Mouse (Mus musculus) limb, embryonic 10.5 days (tissue): Measurements from ENCODE around the gene Rerg. TPM values are rescaled to one million over a fixed set of nuclear protein-coding genes. Genes with fewer than 3 reads are reported as not detected.
A peak's percentile ranks its signal among the peaks of the same experiment; 100 is the strongest.

Source experiments
- DNase-seq: peaks from one replicate; pipeline ENCODE4 v3.0.0-alpha.2; 2017; ENCODE audit warnings: low spot score
- H3K27ac ChIP-seq: fragments of 300-500 bp; sonication (generic); 2 replicates; pipeline ENCODE4 v1.5.1; 2016; ENCODE audit warnings: mild to moderate bottlenecking
- H3K27me3 ChIP-seq: fragments of 300-500 bp; sonication (generic); 2 replicates; pipeline ENCODE4 v1.6.1; 2016; ENCODE audit warnings: low read depth, mild to moderate bottlenecking; ENCODE audit not compliant: poor library complexity, severe bottlenecking
- H3K36me3 ChIP-seq: fragments of 300-500 bp; sonication (generic); 2 replicates; pipeline ENCODE4 v1.6.1; 2016; ENCODE audit warnings: mild to moderate bottlenecking, moderate library complexity
- H3K4me1 ChIP-seq: fragments of 300-500 bp; sonication (generic); 2 replicates; pipeline ENCODE4 v1.6.1; 2016
- H3K4me3 ChIP-seq: fragments of 300-500 bp; sonication (generic); 2 replicates; pipeline ENCODE4 v1.5.1; 2016; ENCODE audit warnings: mild to moderate bottlenecking, moderate library complexity
- H3K9me3 ChIP-seq: fragments of 300-500 bp; sonication (generic); replicated peaks from 2 replicates; pipeline ENCODE4 v1.6.1; 2016; ENCODE audit warnings: mild to moderate bottlenecking
- WGBS: fragments of 180-500 bp; shearing (Covaris S2); methylation state at CpG from one replicate; pipeline ENCODE4 v1.1.7; 2016; 5-methylcytosine and 5-hydroxymethylcytosine counted together
- polyA plus RNA-seq: library from polyadenylated mRNA; unstranded; fragments of >200 nt; fragmentation: Nextera tagmentation; extraction: Ambion mirVana; gene quantifications from 2 replicates; pipeline ENCODE4 v1.2.1, GENCODE M21; 2016

The Rerg gene
- polyA plus RNA-seq: 1.2 and 1.3 TPM in 2 replicates

DNA sequence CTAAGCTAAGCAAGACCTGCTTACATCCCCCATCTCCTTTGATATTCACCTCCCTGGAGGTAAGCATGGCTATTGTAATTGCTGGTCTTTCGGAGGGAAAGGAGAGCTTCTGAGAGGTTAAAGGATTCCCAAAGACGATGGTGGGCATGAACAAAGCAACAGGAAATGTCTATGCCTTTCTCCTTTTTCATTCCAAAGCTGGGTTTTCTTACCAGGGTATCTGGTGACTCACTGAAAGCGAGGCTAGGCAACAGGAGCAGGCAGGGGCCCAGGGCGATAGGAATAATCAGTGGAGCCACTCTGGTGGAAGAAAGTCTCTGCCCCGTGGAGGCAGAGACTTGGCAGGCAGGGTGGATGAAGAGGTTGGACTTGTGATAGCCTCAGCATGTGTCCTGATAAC is at the start of gene Rerg:
TSS of gene Rerg (minus strand) at position 272 of the 400 bp plus-strand sequence.
- H3K4me3 ChIP-seq: peak within 1 kb of the TSS; percentile 60
- H3K27ac ChIP-seq: peak within 1 kb of the TSS; percentile 62; the same call in 1 of the 2 replicates
- 9% methylated on average over 5 of the region's 5 CpGs for WGBS
- DNase-seq: no peak
- no peaks in the 10 kb centered on the region for H3K9me3 ChIP-seq
- H3K36me3 ChIP-seq: no peaks in the 10 kb centered on the region
- peaks cover 43% of the 10 kb centered on the region for H3K27me3 ChIP-seq
- peaks cover 32% of the 10 kb centered on the region for H3K4me1 ChIP-seq

DNA sequence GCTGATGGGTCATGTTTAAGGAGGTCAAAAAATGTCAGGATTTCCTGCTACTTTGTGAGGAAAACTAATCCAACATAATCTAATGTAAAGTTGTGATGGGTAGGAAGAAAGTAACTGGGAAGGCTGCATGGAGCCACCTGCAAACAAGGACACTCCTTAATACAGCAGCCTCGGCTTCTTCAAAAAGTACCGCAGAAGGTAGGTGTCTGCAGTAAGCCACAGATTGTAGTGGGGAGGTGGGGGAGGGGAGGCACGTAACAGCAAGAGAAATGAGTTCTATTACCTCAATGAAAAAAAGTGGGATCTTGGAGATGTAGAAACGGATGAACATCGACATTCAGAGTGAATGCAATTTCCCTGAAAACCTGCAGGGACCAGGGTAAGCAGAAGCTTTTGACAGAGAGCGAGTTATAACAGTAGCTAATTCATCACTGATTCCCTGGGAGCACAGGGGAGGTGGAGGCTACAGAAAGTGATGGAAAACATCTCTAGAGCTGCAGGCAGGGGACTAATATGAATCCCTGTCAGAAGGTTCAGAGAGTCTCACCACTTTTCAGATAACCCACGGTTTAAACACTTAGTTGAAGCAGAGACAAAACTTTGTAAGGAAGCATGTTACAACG is 47.7 kb upstream of the Rerg start:
- no peaks in the 10 kb centered on the region for H3K4me1 ChIP-seq
- no peak for DNase-seq
- no peaks in the 10 kb centered on the region for H3K9me3 ChIP-seq
- H3K36me3 ChIP-seq: no peaks in the 10 kb centered on the region
- no peak overlapping the region for H3K27ac ChIP-seq
- 80% methylated on average over 8 of the region's 8 CpGs for WGBS
- no peak overlapping the region for H3K4me3 ChIP-seq
- no peaks in the 10 kb centered on the region for H3K27me3 ChIP-seq

DNA sequence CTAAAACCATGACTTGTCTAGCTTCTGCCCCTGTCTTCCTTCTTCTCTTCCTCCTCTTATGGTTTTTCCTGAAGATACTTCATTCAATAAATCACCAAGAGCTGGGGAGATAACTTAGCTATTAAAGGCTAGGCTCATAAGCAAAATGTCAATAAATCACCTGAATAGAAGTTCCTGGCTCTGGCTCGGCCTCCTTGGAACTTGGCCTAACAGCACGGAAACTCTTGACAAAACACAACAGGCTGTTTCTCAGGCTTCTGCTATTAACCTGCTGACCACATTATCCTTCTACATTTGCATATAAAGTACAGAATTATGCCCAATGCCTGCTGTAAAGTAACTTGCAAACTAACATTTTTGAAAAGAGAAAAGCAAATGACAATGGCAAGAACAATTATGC is 41.1 kb upstream of the Rerg start:
- DNase-seq: no peak
- H3K9me3 ChIP-seq: no peaks in the 10 kb centered on the region
- 92% methylated on average over 2 of the region's 2 CpGs for WGBS

DNA sequence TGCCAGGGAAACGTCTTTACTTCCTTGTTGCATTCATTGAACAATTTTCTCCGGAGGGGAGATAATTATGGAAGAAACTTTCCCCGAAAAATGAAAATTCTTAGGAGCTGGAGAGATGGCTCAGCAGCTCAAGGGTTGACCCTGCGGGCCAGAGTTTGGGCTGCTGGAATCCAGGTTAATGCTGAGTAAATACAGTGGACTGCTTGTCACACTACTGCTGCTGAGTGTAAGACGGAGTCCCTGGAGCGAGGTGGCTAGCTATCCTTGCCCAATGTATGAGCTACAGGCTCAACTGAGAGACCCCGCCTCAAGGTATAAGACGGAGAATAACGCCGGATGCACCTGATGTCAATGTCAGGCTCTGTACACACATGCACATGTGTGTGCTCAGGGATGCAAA is 40.7 kb upstream of the Rerg start:
- 93% methylated on average over 10 of the region's 10 CpGs for WGBS
- no peaks in the 10 kb centered on the region for H3K36me3 ChIP-seq
- no peaks in the 10 kb centered on the region for H3K4me1 ChIP-seq
- no peak for DNase-seq
- H3K4me3 ChIP-seq: no peak overlapping the region
- no peaks in the 10 kb centered on the region for H3K27me3 ChIP-seq
- no peak overlapping the region for H3K27ac ChIP-seq
- no peaks in the 10 kb centered on the region for H3K9me3 ChIP-seq

More for the DNA sequence above, 41.1 kb upstream of the Rerg start:
- no peaks in the 10 kb centered on the region for H3K27me3 ChIP-seq
- H3K36me3 ChIP-seq: no peaks in the 10 kb centered on the region
- H3K4me1 ChIP-seq: no peaks in the 10 kb centered on the region
- H3K4me3 ChIP-seq: no peak overlapping the region
- H3K27ac ChIP-seq: no peak overlapping the region

DNA sequence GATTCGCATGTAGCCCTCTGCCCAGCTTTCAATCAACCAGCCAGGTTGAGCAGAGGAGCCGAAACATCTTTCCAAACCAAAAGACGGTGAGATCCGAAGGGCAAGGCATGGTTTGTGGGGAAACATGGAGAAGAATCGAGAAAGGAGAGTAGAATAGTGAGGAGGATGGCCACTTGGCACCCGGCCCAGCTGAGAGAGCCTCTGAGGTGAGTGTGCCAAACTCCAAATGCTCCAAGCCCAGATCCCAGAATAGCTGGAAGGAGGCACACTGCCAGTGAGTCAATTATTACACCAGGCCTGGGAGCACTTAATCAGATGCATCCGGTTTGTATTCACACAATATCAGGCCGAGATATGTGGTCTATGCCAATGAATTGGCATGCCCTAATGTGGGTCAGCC is 39.7 kb upstream of the Rerg start:
- Histone ChIP-seq H3K4me1 (no peaks in the 10 kb centered on the region), H3K27me3 (no peaks in the 10 kb centered on the region), H3K9me3 (no peaks in the 10 kb centered on the region), H3K27ac (no peak overlapping the region), H3K4me3 (no peak overlapping the region), H3K36me3 (no peaks in the 10 kb centered on the region)
- peak; percentile 23 for DNase-seq
- 91% methylated on average over 8 of the region's 8 CpGs for WGBS

DNA sequence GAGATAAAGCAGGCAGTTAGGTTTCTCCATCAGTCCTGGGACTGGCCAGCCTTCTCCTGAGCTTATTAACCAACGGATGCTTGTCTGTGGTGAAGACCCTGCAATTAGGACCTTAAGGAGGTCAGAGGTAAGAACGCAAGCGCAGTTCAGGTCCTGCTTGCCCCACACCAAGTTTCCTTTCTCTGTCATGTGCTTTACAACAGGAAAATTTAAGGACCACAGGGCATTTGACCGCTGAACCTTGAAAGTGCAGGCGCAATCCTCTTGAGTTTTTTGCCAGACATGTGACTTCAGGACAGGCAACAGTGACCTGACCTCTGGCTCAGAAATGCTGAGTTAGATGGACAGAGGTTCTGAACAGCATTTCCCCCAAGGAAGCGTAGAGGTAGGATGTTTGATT is 36.8 kb upstream of the Rerg start:
- peak; percentile 28 for DNase-seq
- no peaks in the 10 kb centered on the region for H3K27me3 ChIP-seq
- H3K4me3 ChIP-seq: no peak overlapping the region
- H3K36me3 ChIP-seq: no peaks in the 10 kb centered on the region
- no peaks in the 10 kb centered on the region for H3K4me1 ChIP-seq
- no peak overlapping the region for H3K27ac ChIP-seq
- WGBS: 91% methylated on average over 6 of the region's 6 CpGs
- no peaks in the 10 kb centered on the region for H3K9me3 ChIP-seq

DNA sequence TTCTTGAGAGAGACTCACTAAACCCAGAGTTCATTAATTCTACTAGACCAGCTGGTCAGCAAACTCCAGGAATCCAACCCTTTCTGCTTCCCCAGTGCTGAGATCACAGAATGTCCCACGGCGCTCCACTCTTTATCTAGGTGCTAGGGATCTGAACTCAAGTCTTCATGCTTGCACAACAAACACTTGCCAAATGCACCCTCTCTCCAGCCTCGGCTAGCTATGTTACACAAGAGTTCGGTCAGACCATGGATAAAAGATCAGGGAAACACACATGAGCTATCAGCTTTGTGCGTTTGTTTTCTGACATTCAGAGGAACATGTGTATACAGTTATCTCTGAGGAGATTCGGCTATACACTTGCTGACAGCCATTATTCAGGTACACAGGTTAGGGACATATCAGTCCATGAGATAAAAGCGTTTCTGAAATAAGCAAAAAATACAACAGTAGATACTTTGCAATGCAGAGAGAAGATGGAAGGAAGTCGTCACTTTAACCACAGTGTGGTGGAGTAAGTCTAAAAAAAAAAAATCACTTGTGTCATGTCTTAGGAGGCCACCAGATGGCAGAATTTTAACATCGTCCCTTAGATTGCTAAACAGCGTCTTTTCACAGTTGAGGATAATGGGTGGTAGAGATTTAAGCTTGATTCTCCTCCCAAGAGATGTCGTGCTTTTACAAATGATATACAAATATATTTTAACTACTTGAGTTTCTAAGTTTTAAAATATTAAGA is 35.5 kb upstream of the Rerg start:
- WGBS: 68% methylated on average over 11 of the region's 11 CpGs
- no peaks in the 10 kb centered on the region for H3K9me3 ChIP-seq
- H3K4me3 ChIP-seq: no peak overlapping the region
- no peaks in the 10 kb centered on the region for H3K4me1 ChIP-seq
- no peaks in the 10 kb centered on the region for H3K27me3 ChIP-seq
- no peaks in the 10 kb centered on the region for H3K36me3 ChIP-seq
- peak; percentile 25 for DNase-seq
- no peak overlapping the region for H3K27ac ChIP-seq

DNA sequence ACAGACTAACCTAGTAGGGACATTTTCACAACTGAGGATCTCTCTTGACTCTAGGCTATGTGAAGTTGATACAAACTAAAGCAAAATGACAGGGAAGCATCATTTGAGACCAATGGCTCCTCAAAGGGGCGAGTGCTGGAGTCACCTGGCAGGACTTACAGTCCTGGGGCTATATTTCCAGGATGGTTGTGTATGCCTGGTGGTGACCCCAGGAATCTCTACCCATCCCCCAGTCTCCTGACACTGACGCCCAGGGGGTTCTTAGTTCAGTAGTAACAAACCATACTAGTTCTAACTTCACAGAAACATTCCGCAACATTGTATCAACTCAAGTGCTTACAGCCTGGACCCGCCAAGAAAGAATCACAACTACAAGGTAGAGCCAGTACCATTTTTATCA is 32.4 kb upstream of the Rerg start:
- no peak overlapping the region for H3K27ac ChIP-seq
- peak; percentile 11 for DNase-seq
- no peak overlapping the region for H3K4me3 ChIP-seq
- no peaks in the 10 kb centered on the region for H3K9me3 ChIP-seq
- no peaks in the 10 kb centered on the region for H3K4me1 ChIP-seq
- H3K27me3 ChIP-seq: no peaks in the 10 kb centered on the region
- no peaks in the 10 kb centered on the region for H3K36me3 ChIP-seq
- WGBS: 93% methylated on average over 4 of the region's 4 CpGs

DNA sequence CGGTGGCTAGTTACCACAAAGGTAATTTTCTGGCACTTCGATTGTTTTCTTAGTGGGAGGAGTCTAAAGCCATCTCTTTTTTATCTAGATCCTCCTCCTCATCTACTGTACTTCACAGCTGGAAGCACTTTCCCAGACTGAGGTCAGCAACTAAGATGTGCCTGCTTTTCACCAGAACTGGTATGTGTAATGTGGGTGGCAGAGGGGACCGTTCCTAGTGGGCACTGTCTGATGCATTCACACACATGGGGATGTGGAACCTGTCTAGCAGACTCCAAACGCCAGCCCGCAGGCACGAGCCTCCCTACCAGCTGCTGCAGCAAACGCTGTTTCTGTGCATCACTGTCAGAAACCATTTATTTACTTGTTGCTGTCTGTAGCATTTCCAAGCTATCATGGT is 31.3 kb upstream of the Rerg start:
- 78% methylated on average over 7 of the region's 7 CpGs for WGBS
- H3K9me3 ChIP-seq: no peaks in the 10 kb centered on the region
- no peaks in the 10 kb centered on the region for H3K36me3 ChIP-seq
- no peak overlapping the region for H3K27ac ChIP-seq
- H3K4me3 ChIP-seq: no peak overlapping the region
- H3K4me1 ChIP-seq: no peaks in the 10 kb centered on the region
- DNase-seq: no peak
- H3K27me3 ChIP-seq: no peaks in the 10 kb centered on the region

DNA sequence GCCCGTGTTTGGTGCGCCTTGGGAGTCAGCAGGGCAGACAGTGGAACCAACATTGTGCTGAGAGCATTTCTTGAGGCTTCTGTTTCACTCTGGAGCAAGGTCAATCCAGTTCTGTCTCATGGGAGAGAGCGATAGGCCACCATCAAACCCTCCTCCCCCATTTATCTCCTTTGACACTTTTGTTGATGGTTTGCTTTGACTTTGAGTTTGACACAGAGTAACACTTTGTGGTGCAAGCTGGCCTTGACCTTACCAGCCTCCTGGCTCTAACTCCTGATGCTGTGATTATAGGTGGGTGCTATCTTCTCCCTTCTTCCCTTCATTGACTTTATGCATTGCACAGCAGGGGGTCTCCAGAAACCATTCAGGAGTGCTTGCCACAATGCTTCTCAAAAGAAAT is 30.9 kb upstream of the Rerg start:
- H3K27ac ChIP-seq: no peak overlapping the region
- H3K9me3 ChIP-seq: no peaks in the 10 kb centered on the region
- no peaks in the 10 kb centered on the region for H3K27me3 ChIP-seq
- WGBS: 85% methylated on average over 3 of the region's 3 CpGs
- no peaks in the 10 kb centered on the region for H3K36me3 ChIP-seq
- H3K4me1 ChIP-seq: no peaks in the 10 kb centered on the region
- H3K4me3 ChIP-seq: no peak overlapping the region
- DNase-seq: no peak

DNA sequence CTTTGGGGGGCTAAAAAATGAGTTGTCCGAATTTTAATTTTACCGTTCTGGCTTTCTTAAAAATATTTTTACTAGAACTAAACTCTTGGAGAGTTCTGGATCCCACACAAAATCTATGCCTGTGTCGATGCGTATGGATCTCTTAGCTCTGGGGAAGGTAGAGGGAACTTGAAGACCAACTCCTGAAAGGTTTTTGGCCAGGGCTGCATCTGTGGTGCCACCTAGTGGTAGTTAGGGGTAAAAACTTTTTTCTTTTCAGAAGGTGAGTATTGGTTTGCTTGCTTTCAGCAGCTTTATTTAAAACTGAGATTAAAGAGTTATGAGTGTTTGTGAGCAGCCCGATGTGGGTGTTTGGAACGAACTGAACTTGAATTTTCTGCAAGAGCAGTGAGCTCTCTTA is 21.8 kb upstream of the Rerg start:
- Histone ChIP-seq H3K27me3 (no peaks in the 10 kb centered on the region), H3K4me3 (no peak overlapping the region), H3K27ac (no peak overlapping the region), H3K9me3 (no peaks in the 10 kb centered on the region), H3K36me3 (no peaks in the 10 kb centered on the region), H3K4me1 (no peaks in the 10 kb centered on the region)
- no peak for DNase-seq
- 22% methylated on average over 6 of the region's 6 CpGs for WGBS

DNA sequence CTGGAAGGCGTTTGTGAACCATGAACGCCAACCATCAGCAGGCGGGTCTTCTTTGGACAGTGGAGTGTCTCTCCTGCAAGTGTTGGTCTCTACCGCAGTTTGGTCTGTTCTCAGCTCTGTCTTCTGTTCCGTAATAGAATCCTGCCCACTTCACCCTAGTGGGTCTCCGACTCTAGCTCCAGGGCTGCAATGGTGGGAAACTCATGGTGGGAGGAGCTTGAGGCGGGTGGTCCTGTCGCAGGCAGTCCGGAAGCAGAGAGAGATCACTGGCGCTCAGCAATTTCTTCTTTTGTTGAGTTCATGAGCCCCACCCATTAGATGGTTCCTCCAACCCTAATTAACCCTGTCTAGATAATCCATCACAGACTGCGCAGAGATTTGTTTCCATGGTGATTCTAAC is 20.7 kb upstream of the Rerg start:
- H3K36me3 ChIP-seq: no peaks in the 10 kb centered on the region
- 94% methylated on average over 11 of the region's 11 CpGs for WGBS

DNA sequence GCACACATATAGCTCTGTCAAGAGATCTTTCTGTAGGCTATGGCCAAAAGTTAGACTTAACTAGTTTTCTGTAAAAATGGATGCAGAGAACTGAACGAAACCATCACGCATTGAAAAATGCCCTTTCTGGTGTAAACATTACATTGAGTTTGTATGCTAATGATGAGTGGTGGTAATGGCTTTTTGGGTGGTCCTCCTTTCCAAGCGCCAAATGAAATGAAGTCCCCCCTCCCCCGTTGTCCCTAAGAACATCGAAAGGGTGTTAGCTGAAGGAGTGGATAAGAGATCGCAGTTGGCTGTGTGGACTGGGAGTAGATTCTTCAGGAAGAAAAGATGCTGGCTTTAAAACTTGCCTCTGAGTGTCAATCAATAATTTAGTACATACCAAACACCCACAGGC is 20.3 kb upstream of the Rerg start:
- DNase-seq: no peak
- no peaks in the 10 kb centered on the region for H3K36me3 ChIP-seq
- 92% methylated on average over 6 of the region's 6 CpGs for WGBS
- no peak overlapping the region for H3K27ac ChIP-seq
- H3K9me3 ChIP-seq: no peaks in the 10 kb centered on the region
- H3K4me3 ChIP-seq: no peak overlapping the region
- no peaks in the 10 kb centered on the region for H3K27me3 ChIP-seq
- H3K4me1 ChIP-seq: no peaks in the 10 kb centered on the region

More for the DNA sequence above, 20.7 kb upstream of the Rerg start:
- no peaks in the 10 kb centered on the region for H3K27me3 ChIP-seq
- H3K27ac ChIP-seq: no peak overlapping the region
- H3K4me3 ChIP-seq: no peak overlapping the region
- H3K9me3 ChIP-seq: no peaks in the 10 kb centered on the region
- no peaks in the 10 kb centered on the region for H3K4me1 ChIP-seq
- no peak for DNase-seq
